Mouse (Mus musculus) lung, postnatal 0 days (tissue): ENCODE measurements around the gene Gabra2. TPM values are rescaled to one million over a fixed set of nuclear protein-coding genes. Genes with fewer than 3 reads are reported as not detected.

Source experiments
- ATAC-seq: fragments of 200-750 bp; cut with Nextera tagmentation; 2 replicates; pipeline ENCODE4 v1.8.0; 2017; ENCODE audit warnings: moderate library complexity
- DNase-seq: peaks from one replicate; pipeline ENCODE4 v3.0.0-alpha.2; 2016; ENCODE audit warnings: low spot score
- H3K27ac ChIP-seq: fragments of 300-500 bp; sonication (generic); 2 replicates; pipeline ENCODE4 v1.5.1; 2014; ENCODE audit warnings: antibody characterized with exemption, mild to moderate bottlenecking, low read length, mixed read lengths
- H3K27me3 ChIP-seq: fragments of 300-500 bp; sonication (generic); replicated peaks from 2 replicates; pipeline ENCODE4 v1.6.1; 2014; ENCODE audit warnings: low read length, mixed read lengths; ENCODE audit not compliant: insufficient read depth
- H3K36me3 ChIP-seq: fragments of 300-500 bp; sonication (generic); 2 replicates; pipeline ENCODE4 v1.6.1; 2014; ENCODE audit warnings: low read length, mixed read lengths; ENCODE audit not compliant: insufficient read depth
- H3K4me1 ChIP-seq: fragments of 300-500 bp; sonication (generic); 2 replicates; pipeline ENCODE4 v1.6.1; 2014; ENCODE audit warnings: antibody characterized with exemption, low read depth, low read length, mixed read lengths; ENCODE audit not compliant: insufficient read depth
- H3K4me2 ChIP-seq: fragments of 300-500 bp; sonication (generic); replicated peaks from 2 replicates; pipeline ENCODE4 v1.6.1; 2014; ENCODE audit warnings: low read depth, mild to moderate bottlenecking, low read length, moderate library complexity, mixed read lengths
- H3K4me3 ChIP-seq: fragments of 300-500 bp; sonication (generic); 2 replicates; pipeline ENCODE4 v1.5.1; 2014; ENCODE audit warnings: low read depth, low read length
- H3K9ac ChIP-seq: fragments of 300-500 bp; sonication (generic); replicated peaks from 2 replicates; pipeline ENCODE4 v1.6.1; 2014; ENCODE audit warnings: low read depth, mild to moderate bottlenecking
- H3K9me3 ChIP-seq: fragments of 300-500 bp; sonication (generic); 2 replicates; pipeline ENCODE4 v1.6.1; 2016; ENCODE audit warnings: low read length, mixed read lengths
- CTCF ChIP-seq: IDR thresholded peaks from 2 replicates; pipeline ENCODE4 v1.5.1; 2016; ENCODE audit warnings: antibody characterized with exemption, mild to moderate bottlenecking
- EP300 ChIP-seq: IDR thresholded peaks from 2 replicates; pipeline ENCODE4 v1.6.1; 2016; ENCODE audit warnings: antibody characterized with exemption, mild to moderate bottlenecking, control low read depth
- WGBS: fragments of 180-500 bp; shearing (Covaris S2); extraction: QIAGEN DNeasy Blood & Tissue Kit; methylation state at CpG from one replicate; pipeline ENCODE4 v1.1.7; 2014; 5-methylcytosine and 5-hydroxymethylcytosine counted together
- polyA plus RNA-seq: library from polyadenylated mRNA; unstranded; fragments of >200 nt; fragmentation: Nextera tagmentation; extraction: Ambion mirVana; gene quantifications from 2 replicates; pipeline ENCODE4 v1.2.1, GENCODE M21; 2015

Gabra2 gene
- polyA plus RNA-seq, 1 experiment from 2014 or later: not detected

GRCm38 (mm10) chr5:71094776-71095175 is 873 bp downstream of the Gabra2 start:
- no peak overlapping the region for H3K27ac ChIP-seq
- no peaks in the 10 kb centered on the region for H3K36me3 ChIP-seq
- DNase-seq (no peak), ATAC-seq (no peak)
- peak overlapping the region; percentile 61; the same call in 1 of the 2 replicates for H3K4me2 ChIP-seq
- TF ChIP-seq EP300 (no peak), CTCF (no peak)
- H3K27me3 ChIP-seq: no peaks in the 10 kb centered on the region
- peak overlapping the region; percentile 37; the same call in 1 of the 2 replicates for H3K4me3 ChIP-seq
- H3K9ac ChIP-seq: no peak overlapping the region
- peaks cover 4% of the 10 kb centered on the region; the same call in 1 of the 2 replicates for H3K4me1 ChIP-seq
- H3K9me3 ChIP-seq: no peaks in the 10 kb centered on the region
- 18% methylated on average over 10 of the region's 10 CpGs for WGBS

GRCm38 (mm10) chr5:71093807-71094206 is 1.8 kb downstream of the Gabra2 start:
- no peak overlapping the region for H3K27ac ChIP-seq
- no peak for DNase-seq
- H3K4me3 ChIP-seq: no peak overlapping the region
- peaks cover 4% of the 10 kb centered on the region; the same call in 1 of the 2 replicates for H3K4me1 ChIP-seq
- no peak for TF ChIP-seq CTCF
- no peak for TF ChIP-seq EP300
- H3K9ac ChIP-seq: no peak overlapping the region
- no peak for ATAC-seq
- no peaks in the 10 kb centered on the region for H3K9me3 ChIP-seq
- H3K27me3 ChIP-seq: no peaks in the 10 kb centered on the region
- no peaks in the 10 kb centered on the region for H3K36me3 ChIP-seq
- 57% methylated on average over 2 of the region's 2 CpGs for whole genome bisulfite sequencing
- H3K4me2 ChIP-seq: no peak overlapping the region

- Histone ChIP-seq H3K27me3 (no peaks in the 10 kb centered on the region), H3K4me2 (no peak overlapping the region), H3K4me3 (no peak overlapping the region), H3K4me1 (peaks cover 4% of the 10 kb centered on the region; the same call in 1 of the 2 replicates), H3K9me3 (no peaks in the 10 kb centered on the region), H3K36me3 (no peaks in the 10 kb centered on the region), H3K27ac (no peak overlapping the region), H3K9ac (no peak overlapping the region)
- no peak for ATAC-seq
- TF ChIP-seq CTCF (no peak), EP300 (no peak)
- DNase-seq: no peak
Observed at GRCm38 (mm10) chr5:71092475-71092874, 3.2 kb downstream of the Gabra2 start.

- ATAC-seq (no peak), DNase-seq (no peak)
- H3K9ac ChIP-seq: no peak overlapping the region
- no peak for TF ChIP-seq EP300
- TF ChIP-seq CTCF: no peak
- no peaks in the 10 kb centered on the region for H3K36me3 ChIP-seq
- no peak overlapping the region for H3K4me2 ChIP-seq
- H3K9me3 ChIP-seq: no peaks in the 10 kb centered on the region
- H3K4me1 ChIP-seq: peaks cover 4% of the 10 kb centered on the region; the same call in 1 of the 2 replicates
- H3K4me3 ChIP-seq: no peak overlapping the region
- no peak overlapping the region for H3K27ac ChIP-seq
- H3K27me3 ChIP-seq: no peaks in the 10 kb centered on the region
- WGBS: 42% methylated on average over 2 of the region's 2 CpGs
Observed at GRCm38 (mm10) chr5:71091926-71092325, 3.7 kb downstream of the Gabra2 start.

- DNase-seq: no peak
- no peak overlapping the region for H3K9ac ChIP-seq
- no peak overlapping the region for H3K4me3 ChIP-seq
- H3K9me3 ChIP-seq: no peaks in the 10 kb centered on the region
- no peaks in the 10 kb centered on the region for H3K27me3 ChIP-seq
- H3K4me1 ChIP-seq: no peaks in the 10 kb centered on the region
- no peak for ATAC-seq
- 83% methylated on average over 5 of the region's 5 CpGs for WGBS
- no peak overlapping the region for H3K27ac ChIP-seq
- TF ChIP-seq CTCF (no peak), EP300 (no peak)
- no peaks in the 10 kb centered on the region for H3K36me3 ChIP-seq
- H3K4me2 ChIP-seq: no peak overlapping the region
Observed at GRCm38 (mm10) chr5:71078861-71079260, 16.8 kb downstream of the Gabra2 start.

GRCm38 (mm10) chr5:71061696-71062095 is 34.0 kb downstream of the Gabra2 start:
- DNase-seq: no peak
- WGBS: 52% methylated on average over 3 of the region's 3 CpGs
- H3K27ac ChIP-seq: no peak overlapping the region

GRCm38 (mm10) chr5:71058047-71058446 is 37.6 kb downstream of the Gabra2 start:
- ATAC-seq: no peak
- WGBS: 69% methylated on average over 7 of the region's 7 CpGs
- TF ChIP-seq EP300 (no peak), CTCF (no peak)

More at GRCm38 (mm10) chr5:71061696-71062095, 34.0 kb downstream of the Gabra2 start:
- Histone ChIP-seq H3K9ac (no peak overlapping the region), H3K27me3 (no peaks in the 10 kb centered on the region), H3K36me3 (no peaks in the 10 kb centered on the region), H3K9me3 (no peaks in the 10 kb centered on the region), H3K4me2 (no peak overlapping the region), H3K4me1 (no peaks in the 10 kb centered on the region), H3K4me3 (no peak overlapping the region)
- ATAC-seq: no peak
- TF ChIP-seq CTCF (no peak), EP300 (no peak)

More at GRCm38 (mm10) chr5:71058047-71058446, 37.6 kb downstream of the Gabra2 start:
- Histone ChIP-seq H3K27me3 (no peaks in the 10 kb centered on the region), H3K4me1 (no peaks in the 10 kb centered on the region), H3K27ac (no peak overlapping the region), H3K9me3 (no peaks in the 10 kb centered on the region), H3K4me3 (no peak overlapping the region), H3K9ac (no peak overlapping the region), H3K36me3 (no peaks in the 10 kb centered on the region), H3K4me2 (no peak overlapping the region)
- no peak for DNase-seq
